Mouse (Mus musculus): ENCODE data around the gene Ugt2a1. TPM values are rescaled to one million over a fixed set of nuclear protein-coding genes. Genes with fewer than 3 reads are reported as not detected.
"Not testable (repeated sequence)": the region's sequence is repeated elsewhere in the genome, so short reads cannot be mapped to it uniquely, and the experiment has no call there.

Ugt2a1 gene
- not detected in 2 replicates for polyA plus RNA-seq (2012; rRNA removed)

DNA sequence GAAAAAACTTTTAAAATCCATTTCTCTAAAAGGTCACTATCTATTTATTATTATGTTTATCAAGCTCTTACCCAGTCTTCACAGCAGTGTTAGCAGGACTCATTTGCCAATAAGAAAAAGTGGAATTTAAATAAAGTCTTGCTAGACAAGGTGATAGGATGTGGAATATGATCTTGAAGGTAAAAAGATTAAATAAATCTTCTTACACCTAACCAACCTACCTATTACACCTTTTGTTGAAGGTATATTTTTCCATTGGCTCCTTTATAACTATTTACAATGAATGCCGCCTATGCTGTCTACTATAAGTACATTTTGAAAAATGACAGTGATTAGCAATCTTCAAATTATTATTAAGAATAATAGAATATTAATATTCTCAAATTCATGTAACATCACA, at the start of gene Ugt2a1:
Gene Ugt2a1 (minus strand): TSS at position 101 of the 400 bp plus-strand sequence.
- no peaks in the 10 kb centered on the region for H3K27me3 ChIP-seq (ENCODE audit: control insufficient read depth, insufficient read depth, low read length)
- TF ChIP-seq CTCF (IDR thresholded peaks at IDR 0.05; ENCODE audit: control insufficient read depth, insufficient read depth, insufficient replicate concordance, low read depth, low read length) (no peak), POLR2A (IDR thresholded peaks at IDR 0.05; ENCODE audit: control insufficient read depth, low read depth, low read length) (no peak)
- H3K4me1 ChIP-seq (ENCODE audit: control insufficient read depth, insufficient read depth, low read length): no peaks in the 10 kb centered on the region
- no peak within 1 kb of the TSS for H3K27ac ChIP-seq (ENCODE audit: control insufficient read depth, insufficient read depth, low read depth, low read length)
- no peaks in the 10 kb centered on the region for H3K36me3 ChIP-seq (ENCODE audit: control insufficient read depth, insufficient read depth, low read length)
- no peak within 1 kb of the TSS for H3K4me3 ChIP-seq (ENCODE audit: control insufficient read depth, low read depth, low read length)

DNA sequence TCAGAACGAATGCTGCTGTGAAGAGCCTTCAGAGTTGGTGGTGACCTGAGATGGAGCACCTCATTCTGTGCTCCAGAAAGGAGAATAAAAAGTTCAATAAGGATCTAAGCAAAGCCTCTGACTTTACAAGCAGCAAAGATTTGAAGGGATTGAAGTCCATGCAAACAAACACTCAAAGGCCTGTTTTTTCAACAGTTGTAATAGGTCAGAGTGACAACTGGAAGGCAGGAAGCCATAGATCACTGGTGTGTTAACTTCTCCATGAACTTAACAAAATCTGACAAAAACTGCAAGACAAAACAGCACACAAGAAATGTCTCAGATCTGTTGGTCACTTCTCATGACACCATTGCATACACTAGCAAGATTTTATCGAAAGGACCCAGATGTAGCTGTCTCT, 47.4 kb upstream of the Ugt2a1 start, which contains the start of gene Sult1b1:
Gene Sult1b1 (minus strand): TSS at position 85 of the 400 bp plus-strand sequence.
- H3K4me3 ChIP-seq (ENCODE audit: control insufficient read depth, low read depth, low read length): no peak within 1 kb of the TSS

DNA sequence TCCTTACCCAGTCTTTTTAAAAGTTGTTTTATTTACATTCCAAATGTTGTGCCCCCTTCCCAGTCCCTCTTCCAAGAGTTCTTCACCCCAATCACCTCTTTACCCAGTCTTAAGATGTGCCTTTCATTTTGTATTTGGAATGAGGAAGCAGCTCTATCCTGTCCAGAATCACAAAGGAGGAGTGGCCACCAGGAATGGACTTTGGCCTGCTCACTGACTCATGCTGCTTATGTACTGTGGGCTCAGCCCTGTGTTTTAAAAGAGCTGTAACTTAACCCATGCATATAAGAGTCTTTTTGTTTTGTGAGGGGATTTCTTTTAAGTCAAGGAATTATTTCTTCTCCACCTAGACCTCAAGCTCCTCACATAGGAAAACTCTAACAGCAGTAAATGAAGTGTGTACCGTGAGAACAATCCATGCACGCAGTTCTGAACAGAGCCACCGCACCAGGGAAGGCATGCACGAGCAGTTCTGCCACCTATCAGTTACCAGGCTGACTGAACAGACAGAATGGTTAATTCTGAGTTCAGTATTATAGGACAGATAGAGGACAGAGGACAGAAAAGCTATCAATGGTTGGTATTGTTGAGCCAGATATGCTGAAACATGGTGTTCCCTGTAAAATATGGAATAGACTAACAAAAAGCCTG, 45.4 kb upstream of the Ugt2a1 start:
- no peaks in the 10 kb centered on the region for H3K27me3 ChIP-seq (ENCODE audit: control insufficient read depth, insufficient read depth, low read length)
- no peaks in the 10 kb centered on the region for H3K36me3 ChIP-seq (ENCODE audit: control insufficient read depth, insufficient read depth, low read length)
- H3K4me3 ChIP-seq (ENCODE audit: control insufficient read depth, low read depth, low read length): no peak overlapping the region
- no peak for TF ChIP-seq POLR2A (IDR thresholded peaks at IDR 0.05; ENCODE audit: control insufficient read depth, low read depth, low read length)
- no peak for TF ChIP-seq CTCF (IDR thresholded peaks at IDR 0.05; ENCODE audit: control insufficient read depth, insufficient read depth, insufficient replicate concordance, low read depth, low read length)
- H3K4me1 ChIP-seq (ENCODE audit: control insufficient read depth, insufficient read depth, low read length): no peaks in the 10 kb centered on the region
- no peak overlapping the region for H3K27ac ChIP-seq (ENCODE audit: control insufficient read depth, insufficient read depth, low read depth, low read length)

More for the DNA sequence above, 47.4 kb upstream of the Ugt2a1 start, which contains the start of gene Sult1b1:
- H3K27ac ChIP-seq (ENCODE audit: control insufficient read depth, insufficient read depth, low read depth, low read length): no peak within 1 kb of the TSS
- TF ChIP-seq CTCF (IDR thresholded peaks at IDR 0.05; ENCODE audit: control insufficient read depth, insufficient read depth, insufficient replicate concordance, low read depth, low read length) (no peak), POLR2A (IDR thresholded peaks at IDR 0.05; ENCODE audit: control insufficient read depth, low read depth, low read length) (no peak)
- H3K27me3 ChIP-seq (ENCODE audit: control insufficient read depth, insufficient read depth, low read length): no peaks in the 10 kb centered on the region
- no peaks in the 10 kb centered on the region for H3K36me3 ChIP-seq (ENCODE audit: control insufficient read depth, insufficient read depth, low read length)
- no peaks in the 10 kb centered on the region for H3K4me1 ChIP-seq (ENCODE audit: control insufficient read depth, insufficient read depth, low read length)

DNA sequence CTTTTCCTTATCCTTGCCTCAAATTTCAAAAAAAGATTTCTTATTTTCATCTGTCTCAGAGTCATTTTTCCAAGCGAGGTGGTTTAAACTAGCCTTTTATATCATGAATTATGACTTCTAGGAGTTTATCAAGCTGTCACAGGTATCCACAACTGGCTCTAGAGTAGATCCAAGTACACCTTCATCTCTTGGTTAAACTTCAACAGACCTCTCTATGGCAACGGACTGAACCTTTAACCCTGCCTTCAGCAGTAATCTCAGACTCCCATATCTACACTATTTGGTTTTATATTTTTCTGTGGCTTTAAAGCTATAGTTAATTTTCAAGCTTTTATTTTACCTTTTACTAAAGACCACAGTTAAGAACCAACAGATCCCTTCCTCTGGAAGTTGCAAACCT, 41.6 kb upstream of the Ugt2a1 start:
- H3K4me1 ChIP-seq (ENCODE audit: control insufficient read depth, insufficient read depth, low read length): no peaks in the 10 kb centered on the region
- H3K4me3 ChIP-seq (ENCODE audit: control insufficient read depth, low read depth, low read length): no peak overlapping the region
- H3K36me3 ChIP-seq (ENCODE audit: control insufficient read depth, insufficient read depth, low read length): no peaks in the 10 kb centered on the region
- H3K27me3 ChIP-seq (ENCODE audit: control insufficient read depth, insufficient read depth, low read length): no peaks in the 10 kb centered on the region
- TF ChIP-seq POLR2A (IDR thresholded peaks at IDR 0.05; ENCODE audit: control insufficient read depth, low read depth, low read length): no peak
- TF ChIP-seq CTCF (IDR thresholded peaks at IDR 0.05; ENCODE audit: control insufficient read depth, insufficient read depth, insufficient replicate concordance, low read depth, low read length): no peak
- H3K27ac ChIP-seq (ENCODE audit: control insufficient read depth, insufficient read depth, low read depth, low read length): no peak overlapping the region

GRCm38 (mm10) chr5:87523561-87523960, 32.9 kb upstream of the Ugt2a1 start:
- not testable (repeated sequence) for H3K4me1 ChIP-seq (ENCODE audit: control insufficient read depth, insufficient read depth, low read length); H3K36me3 ChIP-seq (ENCODE audit: control insufficient read depth, insufficient read depth, low read length); H3K4me3 ChIP-seq (ENCODE audit: control insufficient read depth, low read depth, low read length); H3K27ac ChIP-seq (ENCODE audit: control insufficient read depth, insufficient read depth, low read depth, low read length); H3K27me3 ChIP-seq (ENCODE audit: control insufficient read depth, insufficient read depth, low read length)

DNA sequence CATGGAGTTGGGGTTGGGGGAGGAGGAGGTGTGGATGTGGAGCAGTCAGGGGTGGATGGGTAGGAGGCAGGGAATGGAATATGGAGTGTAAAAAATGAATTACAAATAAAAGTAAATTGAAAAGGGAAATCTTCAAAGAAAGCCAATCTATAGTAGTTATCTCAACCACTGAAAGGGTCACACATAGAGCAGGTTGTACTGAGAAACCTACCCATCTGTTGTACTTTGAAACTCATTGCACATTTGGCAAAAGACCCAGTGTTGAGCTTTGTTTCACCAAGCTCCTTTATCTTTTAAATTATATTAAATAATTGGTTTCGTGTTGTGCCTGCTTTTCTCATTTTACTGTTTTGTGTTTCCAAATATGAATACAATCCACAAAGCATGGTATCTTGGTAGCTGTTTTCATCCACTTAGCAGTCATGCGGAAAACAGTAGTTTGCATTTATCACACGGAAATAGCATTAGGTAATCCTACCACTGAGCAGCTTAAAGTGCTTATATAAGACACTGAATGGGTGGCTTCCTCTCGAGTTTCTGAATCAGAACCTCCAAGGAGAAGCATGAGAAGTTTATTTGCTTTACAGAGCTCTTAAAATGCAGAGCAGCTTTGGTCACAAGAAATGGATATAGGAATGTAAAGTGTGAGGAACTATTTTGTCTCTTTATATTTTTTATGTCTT, 15.2 kb upstream of the Ugt2a1 start:
- H3K4me3 ChIP-seq (ENCODE audit: control insufficient read depth, low read depth, low read length): no peak overlapping the region
- H3K27me3 ChIP-seq (ENCODE audit: control insufficient read depth, insufficient read depth, low read length): no peaks in the 10 kb centered on the region
- H3K36me3 ChIP-seq (ENCODE audit: control insufficient read depth, insufficient read depth, low read length): no peaks in the 10 kb centered on the region
- TF ChIP-seq POLR2A (IDR thresholded peaks at IDR 0.05; ENCODE audit: control insufficient read depth, low read depth, low read length) (no peak), CTCF (IDR thresholded peaks at IDR 0.05; ENCODE audit: control insufficient read depth, insufficient read depth, insufficient replicate concordance, low read depth, low read length) (no peak)
- H3K4me1 ChIP-seq (ENCODE audit: control insufficient read depth, insufficient read depth, low read length): no peaks in the 10 kb centered on the region
- no peak overlapping the region for H3K27ac ChIP-seq (ENCODE audit: control insufficient read depth, insufficient read depth, low read depth, low read length)

- Histone ChIP-seq H3K27ac (ENCODE audit: control insufficient read depth, insufficient read depth, low read depth, low read length) (no peak overlapping the region), H3K4me1 (ENCODE audit: control insufficient read depth, insufficient read depth, low read length) (no peaks in the 10 kb centered on the region), H3K36me3 (ENCODE audit: control insufficient read depth, insufficient read depth, low read length) (no peaks in the 10 kb centered on the region), H3K27me3 (ENCODE audit: control insufficient read depth, insufficient read depth, low read length) (no peaks in the 10 kb centered on the region), H3K4me3 (ENCODE audit: control insufficient read depth, low read depth, low read length) (no peak overlapping the region)
- TF ChIP-seq CTCF (IDR thresholded peaks at IDR 0.05; ENCODE audit: control insufficient read depth, insufficient read depth, insufficient replicate concordance, low read depth, low read length): no peak
- no peak for TF ChIP-seq POLR2A (IDR thresholded peaks at IDR 0.05; ENCODE audit: control insufficient read depth, low read depth, low read length)
Observed at GRCm38 (mm10) chr5:87502687-87503086, 12.0 kb upstream of the Ugt2a1 start.

All from testis, adult 2 months (tissue).